Mouse (Mus musculus) liver, postnatal 0 days (tissue): Measurements from ENCODE around the gene Echdc3. TPM values are rescaled to one million over a fixed set of nuclear protein-coding genes. Genes with fewer than 3 reads are reported as not detected.
A peak's percentile ranks its signal among the peaks of the same experiment; 100 is the strongest.

Experiments
- ATAC-seq: fragments of 200-750 bp; cut with Nextera tagmentation; 2 replicates; pipeline ENCODE4 v1.8.0; 2017; ENCODE audit warnings: mild to moderate bottlenecking, moderate library complexity
- DNase-seq: peaks from one replicate; pipeline ENCODE4 v3.0.0-alpha.2; 2016
- H3K27ac ChIP-seq: fragments of 300-500 bp; sonication (generic); 2 replicates; pipeline ENCODE4 v1.5.1; 2014; ENCODE audit warnings: antibody characterized with exemption, moderate library complexity, mild to moderate bottlenecking, low read depth
- H3K27me3 ChIP-seq: fragments of 300-500 bp; sonication (generic); 2 replicates; pipeline ENCODE4 v1.6.1; 2014; ENCODE audit warnings: low read length, control low read depth, mixed read lengths; ENCODE audit not compliant: insufficient read depth
- H3K36me3 ChIP-seq: fragments of 300-500 bp; sonication (generic); replicated peaks from 2 replicates; pipeline ENCODE4 v1.6.1; 2014; ENCODE audit warnings: mild to moderate bottlenecking, control low read depth, low read length, moderate library complexity, mixed read lengths; ENCODE audit not compliant: insufficient read depth
- H3K4me1 ChIP-seq: fragments of 300-500 bp; sonication (generic); 2 replicates; pipeline ENCODE4 v1.6.1; 2014; ENCODE audit warnings: antibody characterized with exemption, mild to moderate bottlenecking, control low read depth; ENCODE audit not compliant: insufficient read depth
- H3K4me2 ChIP-seq: fragments of 300-500 bp; sonication (generic); 2 replicates; pipeline ENCODE4 v1.6.1; 2014; ENCODE audit warnings: low read depth, mild to moderate bottlenecking, low read length, moderate library complexity, mixed read lengths
- H3K4me3 ChIP-seq: fragments of 300-500 bp; sonication (generic); 2 replicates; pipeline ENCODE4 v1.5.1; 2014; ENCODE audit warnings: low read depth, low read length
- H3K9ac ChIP-seq: fragments of 300-500 bp; sonication (generic); replicated peaks from 2 replicates; pipeline ENCODE4 v1.6.1; 2014; ENCODE audit warnings: mild to moderate bottlenecking, moderate library complexity
- H3K9me3 ChIP-seq: fragments of 300-500 bp; sonication (generic); 2 replicates; pipeline ENCODE4 v1.6.1; 2016; ENCODE audit warnings: mild to moderate bottlenecking, control low read depth, low read length, mixed read lengths
- CTCF ChIP-seq: sonication (generic); IDR thresholded peaks from 2 replicates; pipeline ENCODE4 v1.5.1; 2016; ENCODE audit warnings: antibody characterized with exemption, low read depth
- EP300 ChIP-seq: IDR thresholded peaks from 2 replicates; pipeline ENCODE4 v1.6.1; 2016; ENCODE audit warnings: antibody characterized with exemption, low read depth, mild to moderate bottlenecking
- WGBS: fragments of 180-500 bp; shearing (Covaris S2); extraction: QIAGEN DNeasy Blood & Tissue Kit; methylation state at CpG from one replicate; pipeline ENCODE4 v1.1.7; 2014; ENCODE audit not compliant: insufficient replicate concordance; 5-methylcytosine and 5-hydroxymethylcytosine counted together
- polyA plus RNA-seq: library from polyadenylated mRNA; unstranded; fragments of >200 nt; fragmentation: Nextera tagmentation; extraction: Ambion mirVana; gene quantifications from 2 replicates; pipeline ENCODE4 v1.2.1, GENCODE M21; 2015

The Echdc3 gene
- polyA plus RNA-seq, 1 experiment from 2014 or later, result 30.3 TPM

GRCm38 (mm10) chr2:6209746-6210145 lies 3.1 kb downstream of the Echdc3 start:
- ATAC-seq, result no peak
- H3K27ac ChIP-seq, result peak overlapping the region; percentile 49; the same call in 1 of the 2 replicates
- 49% methylated on average over 3 of the region's 3 CpGs for WGBS
- no peaks in the 10 kb centered on the region for H3K27me3 ChIP-seq
- H3K9ac ChIP-seq, result no peak overlapping the region
- H3K9me3 ChIP-seq, result no peaks in the 10 kb centered on the region
- no peak overlapping the region for H3K4me3 ChIP-seq
- TF ChIP-seq CTCF, result no peak
- no peak for TF ChIP-seq EP300
- H3K36me3 ChIP-seq, result peaks cover 3% of the 10 kb centered on the region; the same call in 1 of the 2 replicates
- peaks cover 20% of the 10 kb centered on the region; the same call in 1 of the 2 replicates for H3K4me1 ChIP-seq
- H3K4me2 ChIP-seq, result peak overlapping the region; percentile 19
- peak; percentile 20 for DNase-seq

GRCm38 (mm10) chr2:6209116-6209515 lies 3.7 kb downstream of the Echdc3 start:
- Histone ChIP-seq H3K27me3 (no peaks in the 10 kb centered on the region), H3K4me3 (no peak overlapping the region), H3K4me2 (no peak overlapping the region), H3K9ac (no peak overlapping the region), H3K27ac (no peak overlapping the region), H3K4me1 (peaks cover 20% of the 10 kb centered on the region; the same call in 1 of the 2 replicates), H3K36me3 (peaks cover 3% of the 10 kb centered on the region; the same call in 1 of the 2 replicates), H3K9me3 (no peaks in the 10 kb centered on the region)
- DNase-seq (no peak), ATAC-seq (no peak)
- no peak for TF ChIP-seq CTCF
- TF ChIP-seq EP300, result no peak
- WGBS, result 69% methylated on average over 11 of the region's 11 CpGs

GRCm38 (mm10) chr2:6207736-6208135 lies 5.1 kb downstream of the Echdc3 start:
- H3K36me3 ChIP-seq, result peaks cover 3% of the 10 kb centered on the region; the same call in 1 of the 2 replicates
- ATAC-seq, result no peak
- no peak overlapping the region for H3K9ac ChIP-seq
- H3K4me1 ChIP-seq, result peaks cover 20% of the 10 kb centered on the region; the same call in 1 of the 2 replicates
- DNase-seq, result no peak
- H3K4me2 ChIP-seq, result no peak overlapping the region
- no peak overlapping the region for H3K27ac ChIP-seq
- no peak overlapping the region for H3K4me3 ChIP-seq
- H3K9me3 ChIP-seq, result no peaks in the 10 kb centered on the region
- TF ChIP-seq CTCF (no peak), EP300 (no peak)
- H3K27me3 ChIP-seq, result no peaks in the 10 kb centered on the region
- WGBS, result 67% methylated on average over 2 of the region's 2 CpGs

- Histone ChIP-seq H3K4me2 (no peak overlapping the region), H3K4me1 (peaks cover 16% of the 10 kb centered on the region), H3K4me3 (no peak overlapping the region), H3K27ac (no peak overlapping the region), H3K9ac (no peak overlapping the region), H3K36me3 (peaks cover 4% of the 10 kb centered on the region; the same call in 1 of the 2 replicates), H3K9me3 (no peaks in the 10 kb centered on the region), H3K27me3 (no peaks in the 10 kb centered on the region)
- ATAC-seq (peak; percentile 41; the same call in 1 of the 2 replicates), DNase-seq (no peak)
- 62% methylated on average over 10 of the region's 10 CpGs for WGBS
- TF ChIP-seq EP300 (no peak), CTCF (no peak)
These were observed 16.4 kb downstream of the Echdc3 start for GRCm38 (mm10) chr2:6196363-6196973.

GRCm38 (mm10) chr2:6195468-6196239 lies 17.2 kb downstream of the Echdc3 start:
- no peaks in the 10 kb centered on the region for H3K9me3 ChIP-seq
- WGBS, result 65% methylated on average over 15 of the region's 15 CpGs
- H3K4me2 ChIP-seq, result no peak overlapping the region
- TF ChIP-seq CTCF, result peak; percentile 32
- TF ChIP-seq EP300, result no peak
- H3K9ac ChIP-seq, result no peak overlapping the region
- no peak overlapping the region for H3K4me3 ChIP-seq
- H3K36me3 ChIP-seq, result peaks cover 3% of the 10 kb centered on the region; the same call in 1 of the 2 replicates
- peak; percentile 72 for ATAC-seq
- H3K27me3 ChIP-seq, result no peaks in the 10 kb centered on the region
- no peak overlapping the region for H3K27ac ChIP-seq
- peak; percentile 29 for DNase-seq
- H3K4me1 ChIP-seq, result peaks cover 16% of the 10 kb centered on the region

- ATAC-seq (no peak), DNase-seq (no peak)
- peaks cover 16% of the 10 kb centered on the region for H3K4me1 ChIP-seq
- TF ChIP-seq CTCF (no peak), EP300 (no peak)
- no peaks in the 10 kb centered on the region for H3K27me3 ChIP-seq
- peak overlapping the region; percentile 39; the same call in 1 of the 2 replicates for H3K27ac ChIP-seq
- H3K9me3 ChIP-seq, result no peaks in the 10 kb centered on the region
- H3K36me3 ChIP-seq, result no peaks in the 10 kb centered on the region
- 71% methylated on average over 7 of the region's 7 CpGs for WGBS
- H3K4me3 ChIP-seq, result no peak overlapping the region
- no peak overlapping the region for H3K9ac ChIP-seq
- H3K4me2 ChIP-seq, result no peak overlapping the region
These were observed 18.3 kb downstream of the Echdc3 start for GRCm38 (mm10) chr2:6194497-6194896.
